Mouse (Mus musculus) ES-CJ7 (cell line): Measurements from ENCODE around the gene Dok5.

Source experiments
- DNase-seq: peaks from one replicate; pipeline ENCODE4 v3.0.0; 2011; ENCODE audit warnings: low read depth, low spot score

Gene Dok5

GRCm38 (mm10) chr2:170791332-170792017 lies 59.9 kb downstream of the Dok5 start:
- DNase-seq: peak; percentile 46

GRCm38 (mm10) chr2:170795242-170795641 lies 63.6 kb downstream of the Dok5 start:
- no peak for DNase-seq

- no peak for DNase-seq
Observed at GRCm38 (mm10) chr2:170802984-170803383, 71.4 kb downstream of the Dok5 start.

GRCm38 (mm10) chr2:170807555-170808258 lies 76.1 kb downstream of the Dok5 start:
- DNase-seq: no peak

- no peak for DNase-seq
Observed at GRCm38 (mm10) chr2:170808259-170808789, 76.7 kb downstream of the Dok5 start.

- DNase-seq: no peak
Observed at GRCm38 (mm10) chr2:170811356-170811755, 79.7 kb downstream of the Dok5 start.

GRCm38 (mm10) chr2:170816302-170816701 lies 84.7 kb downstream of the Dok5 start:
- no peak for DNase-seq

- no peak for DNase-seq
Observed at GRCm38 (mm10) chr2:170817112-170817703, 85.6 kb downstream of the Dok5 start.

- DNase-seq: peak; percentile 86
Observed at GRCm38 (mm10) chr2:170826821-170827441, 95.3 kb downstream of the Dok5 start.

GRCm38 (mm10) chr2:170828757-170829156 lies 97.2 kb downstream of the Dok5 start:
- DNase-seq: no peak

GRCm38 (mm10) chr2:170829191-170829611 lies 97.6 kb downstream of the Dok5 start:
- no peak for DNase-seq

GRCm38 (mm10) chr2:170829988-170830387 lies 98.4 kb downstream of the Dok5 start:
- DNase-seq: no peak

GRCm38 (mm10) chr2:170836862-170837261 lies 105.3 kb downstream of the Dok5 start:
- DNase-seq: no peak

- DNase-seq: no peak
Observed at GRCm38 (mm10) chr2:170837363-170837762, 105.8 kb downstream of the Dok5 start.

- DNase-seq: peak; percentile 73
Observed at GRCm38 (mm10) chr2:170837824-170838557, 106.4 kb downstream of the Dok5 start.

- no peak for DNase-seq
Observed at GRCm38 (mm10) chr2:170841441-170841965, 109.9 kb downstream of the Dok5 start.

- DNase-seq: no peak
Observed at GRCm38 (mm10) chr2:170845511-170845910, 113.9 kb downstream of the Dok5 start.

- DNase-seq: peak; percentile 38
Observed at GRCm38 (mm10) chr2:170850058-170850457, 118.5 kb downstream of the Dok5 start.

GRCm38 (mm10) chr2:170852337-170852736 lies 120.7 kb downstream of the Dok5 start:
- no peak for DNase-seq

- DNase-seq: no peak
Observed at GRCm38 (mm10) chr2:170855210-170855609, 123.6 kb downstream of the Dok5 start.

- no peak for DNase-seq
Observed at GRCm38 (mm10) chr2:170856085-170856484, 124.5 kb downstream of the Dok5 start.
